Mouse (Mus musculus): ENCODE data around the gene Dlk1.
"Not testable (repeated sequence)": the region's sequence is repeated elsewhere in the genome, so short reads cannot be mapped to it uniquely, and the experiment has no call there.

Gene Dlk1

GRCm38 (mm10) chr12:109439974-109440373 lies 12.6 kb upstream of the Dlk1 start:
- DNase-seq (ENCODE audit: low spot score): no peak

- no peak for DNase-seq (ENCODE audit: low spot score)
Observed at GRCm38 (mm10) chr12:109441366-109441765, 11.3 kb upstream of the Dlk1 start.

- no peak for DNase-seq (ENCODE audit: low spot score)
Observed at GRCm38 (mm10) chr12:109442115-109442514, 10.5 kb upstream of the Dlk1 start.

GRCm38 (mm10) chr12:109443276-109443675 lies 9.3 kb upstream of the Dlk1 start:
- no peak for DNase-seq (ENCODE audit: low spot score)

GRCm38 (mm10) chr12:109444999-109445398 lies 7.6 kb upstream of the Dlk1 start:
- no peak for DNase-seq (ENCODE audit: low spot score)

- DNase-seq (ENCODE audit: low spot score): no peak
Observed at GRCm38 (mm10) chr12:109445499-109446235, 7.0 kb upstream of the Dlk1 start.

GRCm38 (mm10) chr12:109446236-109446941 lies 6.2 kb upstream of the Dlk1 start:
- peak; percentile 20 for DNase-seq (ENCODE audit: low spot score)

GRCm38 (mm10) chr12:109449421-109450411 lies 2.9 kb upstream of the Dlk1 start:
- DNase-seq (ENCODE audit: low spot score): no peak

- no peak for DNase-seq (ENCODE audit: low spot score)
Observed at GRCm38 (mm10) chr12:109453065-109453997, 708 bp downstream of the Dlk1 start.

- no peak for DNase-seq (ENCODE audit: low spot score)
Observed at GRCm38 (mm10) chr12:109454137-109454536, 1.5 kb downstream of the Dlk1 start.

- no peak for DNase-seq (ENCODE audit: low spot score)
Observed at GRCm38 (mm10) chr12:109456531-109457202, 4.0 kb downstream of the Dlk1 start.

GRCm38 (mm10) chr12:109457836-109458235 lies 5.2 kb downstream of the Dlk1 start:
- no peak for DNase-seq (ENCODE audit: low spot score)

GRCm38 (mm10) chr12:109458896-109459295 lies 6.3 kb downstream of the Dlk1 start:
- no peak for DNase-seq (ENCODE audit: low spot score)

GRCm38 (mm10) chr12:109459481-109460401 lies 7.1 kb downstream of the Dlk1 start:
- DNase-seq (ENCODE audit: low spot score): no peak

GRCm38 (mm10) chr12:109462594-109462993 lies 10.0 kb downstream of the Dlk1 start:
- DNase-seq (ENCODE audit: low spot score): no peak

GRCm38 (mm10) chr12:109467417-109467816 lies 14.8 kb downstream of the Dlk1 start:
- DNase-seq (ENCODE audit: low spot score): not testable (repeated sequence)

- DNase-seq (ENCODE audit: low spot score): no peak
Observed at GRCm38 (mm10) chr12:109469793-109470192, 17.2 kb downstream of the Dlk1 start.

- no peak for DNase-seq (ENCODE audit: low spot score)
Observed at GRCm38 (mm10) chr12:109472627-109473026, 20.0 kb downstream of the Dlk1 start.

GRCm38 (mm10) chr12:109473575-109473976 lies 21.0 kb downstream of the Dlk1 start:
- DNase-seq (ENCODE audit: low spot score): no peak
